Mouse (Mus musculus) neural tube, embryonic 15.5 days (tissue): ENCODE data around the gene Rab40c. TPM values are rescaled to one million over a fixed set of nuclear protein-coding genes. Genes with fewer than 3 reads are reported as not detected.

ENCODE experiments used
- ATAC-seq: fragments of 200-750 bp; cut with Nextera tagmentation; 2 replicates; pipeline ENCODE4 v1.8.0; 2017; ENCODE audit warnings: mild to moderate bottlenecking, moderate TSS enrichment, moderate library complexity; ENCODE audit not compliant: low FRiP score
- H3K27ac ChIP-seq: fragments of 300-500 bp; sonication (generic); replicated peaks from 2 replicates; pipeline ENCODE4 v1.5.1; 2015; ENCODE audit warnings: mild to moderate bottlenecking, inconsistent platforms
- H3K27me3 ChIP-seq: fragments of 300-500 bp; sonication (generic); replicated peaks from 2 replicates; pipeline ENCODE4 v1.6.1; 2015; ENCODE audit warnings: inconsistent platforms
- H3K36me3 ChIP-seq: fragments of 300-500 bp; sonication (generic); 2 replicates; pipeline ENCODE4 v1.6.1; 2015; ENCODE audit warnings: inconsistent platforms
- H3K4me1 ChIP-seq: fragments of 300-500 bp; sonication (generic); 2 replicates; pipeline ENCODE4 v1.6.1; 2015; ENCODE audit warnings: inconsistent platforms
- H3K4me2 ChIP-seq: fragments of 300-500 bp; sonication (generic); 2 replicates; pipeline ENCODE4 v1.6.1; 2015; ENCODE audit warnings: inconsistent platforms, mild to moderate bottlenecking, moderate library complexity
- H3K4me3 ChIP-seq: fragments of 300-500 bp; sonication (generic); replicated peaks from 2 replicates; pipeline ENCODE4 v1.5.1; 2015; ENCODE audit warnings: mild to moderate bottlenecking, inconsistent platforms
- H3K9ac ChIP-seq: fragments of 300-500 bp; sonication (generic); replicated peaks from 2 replicates; pipeline ENCODE4 v1.6.1; 2015; ENCODE audit warnings: mild to moderate bottlenecking, inconsistent platforms
- H3K9me3 ChIP-seq: fragments of 300-500 bp; sonication (generic); replicated peaks from 2 replicates; pipeline ENCODE4 v1.6.1; 2016; ENCODE audit warnings: inconsistent platforms
- WGBS: fragments of 180-500 bp; shearing (Covaris S2); methylation state at CpG from one replicate; pipeline ENCODE4 v1.1.7; 2015; ENCODE audit warnings: mixed read lengths; 5-methylcytosine and 5-hydroxymethylcytosine counted together
- polyA plus RNA-seq: library from polyadenylated mRNA; unstranded; fragments of >200 nt; fragmentation: Nextera tagmentation; extraction: Ambion mirVana; gene quantifications from 2 replicates; pipeline ENCODE4 v1.2.1, GENCODE M21; 2015

The Rab40c gene
- polyA plus RNA-seq, 1 experiment from 2014 or later, result 50.5 TPM

GRCm38 (mm10) chr17:25879750-25880149 is 39.8 kb downstream of the Rab40c start:
- H3K9me3 ChIP-seq, result no peaks in the 10 kb centered on the region
- H3K9ac ChIP-seq, result no peak overlapping the region
- WGBS, result 64% methylated on average over 8 of the region's 8 CpGs
- H3K27ac ChIP-seq, result no peak overlapping the region
- H3K4me2 ChIP-seq, result no peak overlapping the region
- H3K36me3 ChIP-seq, result peaks cover 42% of the 10 kb centered on the region
- no peak overlapping the region for H3K4me3 ChIP-seq
- ATAC-seq, result no peak
- no peaks in the 10 kb centered on the region for H3K27me3 ChIP-seq
- H3K4me1 ChIP-seq, result peaks cover 39% of the 10 kb centered on the region

GRCm38 (mm10) chr17:25879261-25879660 is 40.3 kb downstream of the Rab40c start:
- no peaks in the 10 kb centered on the region for H3K27me3 ChIP-seq
- no peak overlapping the region for H3K27ac ChIP-seq
- peaks cover 37% of the 10 kb centered on the region for H3K36me3 ChIP-seq
- ATAC-seq, result no peak
- no peak overlapping the region for H3K9ac ChIP-seq
- peaks cover 42% of the 10 kb centered on the region for H3K4me1 ChIP-seq
- H3K4me3 ChIP-seq, result no peak overlapping the region
- 48% methylated on average over 4 of the region's 4 CpGs for WGBS
- H3K9me3 ChIP-seq, result no peaks in the 10 kb centered on the region
- H3K4me2 ChIP-seq, result no peak overlapping the region

DNA sequence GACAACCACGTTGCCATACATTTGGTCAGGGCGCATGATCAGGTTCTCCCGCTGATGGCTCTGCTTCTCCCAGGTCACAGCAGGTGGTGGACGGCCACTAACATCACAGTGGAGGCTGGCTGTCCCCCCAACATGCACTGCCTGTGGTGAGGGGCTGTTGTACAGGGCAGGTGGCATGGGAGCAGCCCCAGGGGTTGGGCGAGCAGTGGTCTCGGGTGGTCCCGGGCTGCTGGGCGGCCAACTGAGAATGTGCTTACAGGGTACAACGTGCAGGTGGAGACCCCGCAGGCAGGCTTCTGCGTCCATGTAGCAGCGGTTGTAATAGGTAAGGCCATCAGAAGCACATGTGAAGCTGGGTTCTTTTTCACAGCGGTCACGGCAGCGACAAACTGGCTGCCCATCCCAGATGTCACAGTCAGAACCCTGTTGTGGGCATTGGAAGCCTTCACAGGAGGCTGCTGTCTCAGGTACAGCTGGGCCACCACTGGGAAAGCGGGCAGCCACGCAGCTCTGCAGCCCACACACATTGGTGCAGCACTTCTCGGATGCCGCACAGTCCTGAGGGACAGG is 40.8 kb downstream of the Rab40c start:
- ATAC-seq, result no peak
- no peaks in the 10 kb centered on the region for H3K9me3 ChIP-seq
- peaks cover 31% of the 10 kb centered on the region for H3K36me3 ChIP-seq
- no peak overlapping the region for H3K4me3 ChIP-seq
- H3K27me3 ChIP-seq, result no peaks in the 10 kb centered on the region
- H3K9ac ChIP-seq, result no peak overlapping the region
- no peak overlapping the region for H3K27ac ChIP-seq
- WGBS, result 86% methylated on average over 19 of the region's 19 CpGs
- peaks cover 47% of the 10 kb centered on the region for H3K4me1 ChIP-seq
- H3K4me2 ChIP-seq, result no peak overlapping the region

DNA sequence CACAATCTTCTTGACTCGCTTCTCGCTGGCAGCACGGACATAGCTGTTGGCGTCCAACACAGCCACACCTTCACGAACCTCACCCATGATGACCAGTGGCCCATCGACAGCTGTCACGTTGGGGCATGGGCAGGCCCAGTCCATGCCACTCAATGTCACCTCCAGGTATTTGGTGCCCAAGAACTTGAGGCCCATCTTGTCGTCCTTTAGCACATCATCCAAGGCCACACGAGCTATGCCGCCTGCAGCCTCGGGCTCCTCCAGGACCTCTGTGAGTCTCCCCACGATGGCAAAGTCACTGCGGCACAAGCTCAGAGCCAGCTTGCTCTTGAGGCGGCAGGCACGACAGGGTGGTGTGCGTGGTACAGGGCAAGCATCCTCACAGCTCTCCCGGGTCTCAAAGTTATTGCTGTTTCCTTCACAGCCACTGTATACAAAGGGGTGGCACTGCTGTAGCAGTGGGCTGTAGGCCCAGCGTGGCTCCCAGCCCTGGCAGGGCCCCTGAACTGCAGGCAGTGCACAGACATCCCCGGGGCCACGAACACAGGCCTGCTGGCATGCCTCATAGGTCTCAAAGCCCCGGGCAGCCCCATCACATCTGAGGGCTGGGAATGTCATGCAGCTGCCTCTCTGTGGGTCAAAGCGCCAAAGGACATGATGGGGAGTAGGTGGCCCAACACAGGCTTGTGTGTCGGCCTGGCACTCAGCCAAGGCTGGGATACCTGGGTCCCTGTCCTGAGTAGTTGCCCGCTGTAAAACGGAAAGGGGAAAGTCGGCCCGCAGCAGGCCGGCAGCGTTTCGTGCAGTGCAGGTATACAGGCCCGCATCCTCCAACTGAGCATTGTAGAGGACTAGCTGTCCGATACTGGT is 41.6 kb downstream of the Rab40c start:
- no peak overlapping the region for H3K4me2 ChIP-seq
- peaks cover 51% of the 10 kb centered on the region for H3K4me1 ChIP-seq
- peaks cover 24% of the 10 kb centered on the region for H3K36me3 ChIP-seq
- 94% methylated on average over 32 of the region's 32 CpGs for WGBS
- H3K4me3 ChIP-seq, result no peak overlapping the region
- no peak for ATAC-seq
- no peak overlapping the region for H3K27ac ChIP-seq
- no peak overlapping the region for H3K9ac ChIP-seq
- H3K27me3 ChIP-seq, result no peaks in the 10 kb centered on the region
- H3K9me3 ChIP-seq, result no peaks in the 10 kb centered on the region

DNA sequence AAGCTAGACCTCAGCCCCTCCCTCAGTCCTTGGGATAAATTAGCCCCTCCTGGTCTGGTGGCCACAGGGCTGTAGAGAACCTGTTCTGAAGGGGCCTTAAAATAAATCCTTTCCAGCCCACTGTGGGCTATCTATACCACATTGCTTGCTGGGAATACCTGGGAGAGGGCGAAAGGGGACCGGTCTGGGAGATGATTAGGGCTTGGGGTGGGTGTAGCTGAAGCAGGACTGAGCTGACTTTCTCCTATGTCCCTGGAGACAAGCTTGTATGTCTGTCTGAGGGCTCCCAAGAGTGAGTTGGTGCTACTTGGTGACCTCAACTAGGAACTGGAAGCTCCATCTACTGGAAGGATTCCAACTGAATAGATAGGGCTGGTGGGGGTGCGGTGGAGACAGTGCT is 42.5 kb downstream of the Rab40c start:
- 0 out of 2 replicates have a peak overlapping the region, but pooled peaks have one; percentile 80 for H3K4me3 ChIP-seq
- H3K4me1 ChIP-seq, result peaks cover 51% of the 10 kb centered on the region
- no peak overlapping the region for H3K9ac ChIP-seq
- no peak overlapping the region for H3K27ac ChIP-seq
- no peak for ATAC-seq
- 94% methylated on average over 3 of the region's 3 CpGs for WGBS
- no peaks in the 10 kb centered on the region for H3K9me3 ChIP-seq
- H3K36me3 ChIP-seq, result peaks cover 18% of the 10 kb centered on the region
- peak overlapping the region; percentile 75 for H3K4me2 ChIP-seq
- no peaks in the 10 kb centered on the region for H3K27me3 ChIP-seq

- WGBS, result 58% methylated on average over 10 of the region's 10 CpGs
- Histone ChIP-seq H3K9ac (peak overlapping the region; percentile 93), H3K4me3 (peak overlapping the region; percentile 80), H3K4me1 (peaks cover 51% of the 10 kb centered on the region), H3K27ac (0 out of 2 replicates have a peak overlapping the region, but pooled peaks have one; percentile 98), H3K9me3 (no peaks in the 10 kb centered on the region), H3K36me3 (peaks cover 18% of the 10 kb centered on the region), H3K27me3 (no peaks in the 10 kb centered on the region), H3K4me2 (peak overlapping the region; percentile 75)
- ATAC-seq, result no peak
Measured at GRCm38 (mm10) chr17:25876347-25876915, 43.1 kb downstream of the Rab40c start.

DNA sequence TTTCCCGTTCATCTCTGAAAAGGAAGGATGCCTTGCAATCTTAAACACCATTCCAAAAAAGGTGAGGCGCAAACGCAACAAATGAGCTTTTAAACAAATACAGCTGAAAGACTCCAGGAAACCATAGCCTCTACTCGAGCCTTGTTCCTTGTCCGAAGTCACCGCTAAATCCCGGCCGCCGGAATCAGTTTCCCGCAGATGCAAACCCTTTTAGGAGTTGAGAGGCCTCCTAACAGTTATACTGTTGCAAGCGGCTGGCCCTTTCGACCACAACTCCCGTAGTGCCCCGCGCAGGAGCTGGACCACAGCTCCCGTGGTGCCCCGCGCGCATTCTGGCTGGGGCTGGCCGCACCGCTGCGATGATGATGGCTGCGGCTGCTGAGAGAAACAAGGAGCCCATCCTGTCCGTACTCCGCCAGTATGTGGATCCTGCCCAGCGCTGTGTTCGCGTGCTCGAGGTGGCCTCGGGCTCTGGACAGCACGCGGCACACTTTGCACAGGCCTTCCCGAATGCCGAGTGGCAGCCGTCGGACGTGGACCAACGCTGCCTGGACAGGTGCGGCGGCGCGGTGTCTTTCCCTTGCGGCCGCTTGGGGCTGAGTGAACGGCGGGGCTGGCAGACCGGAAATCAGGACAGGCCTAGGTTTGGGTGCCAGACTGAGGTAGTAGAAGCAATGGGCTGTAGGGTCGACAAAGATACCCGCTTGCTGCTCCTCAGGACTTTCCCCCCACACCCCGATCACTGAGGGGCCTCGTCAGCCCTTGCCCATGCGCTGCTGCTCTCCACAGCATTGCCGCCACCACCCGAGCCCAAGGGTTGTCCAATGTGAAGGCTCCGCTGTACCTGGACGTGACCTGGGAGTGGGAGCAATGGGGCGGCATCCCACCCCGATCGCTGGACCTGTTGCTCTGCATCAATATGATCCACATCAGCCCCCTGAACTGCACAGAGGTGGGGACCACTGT is 44.1 kb downstream of the Rab40c start:
- Histone ChIP-seq H3K4me3 (peak overlapping the region; percentile 80), H3K36me3 (peaks cover 18% of the 10 kb centered on the region), H3K9me3 (no peaks in the 10 kb centered on the region), H3K9ac (peak overlapping the region; percentile 93), H3K27me3 (no peaks in the 10 kb centered on the region), H3K27ac (peak overlapping the region; percentile 98), H3K4me2 (peak overlapping the region; percentile 75), H3K4me1 (peaks cover 42% of the 10 kb centered on the region)
- under 1% methylated on average over 59 of the region's 59 CpGs for WGBS
- ATAC-seq, result peak; percentile 92

DNA sequence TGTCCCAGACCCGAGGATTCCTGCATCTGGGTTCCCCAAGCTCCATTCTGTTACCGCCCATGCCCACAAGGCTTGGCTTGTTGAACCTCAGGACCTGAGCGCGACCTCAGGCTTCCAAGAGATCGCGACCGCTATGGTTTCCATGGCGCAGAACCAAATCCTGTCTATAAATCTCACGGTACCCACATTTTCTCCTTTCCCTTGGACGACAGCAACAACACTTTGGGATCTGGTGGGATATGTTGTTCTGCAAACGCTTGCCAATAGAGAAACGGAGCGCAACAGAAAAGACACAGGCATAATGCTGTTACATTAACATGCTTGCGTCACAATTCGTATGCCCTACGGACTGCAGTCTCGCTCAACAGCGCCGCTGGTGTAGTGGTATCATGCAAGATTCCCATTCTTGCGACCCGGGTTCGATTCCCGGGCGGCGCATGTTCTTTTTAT is 44.8 kb downstream of the Rab40c start, which contains the start of gene Mettl26:
Mettl26 (plus strand) TSS at position 354 of the 450 bp plus-strand sequence.
- H3K4me1 ChIP-seq, result peaks cover 35% of the 10 kb centered on the region
- peak within 1 kb of the TSS; percentile 98 for H3K27ac ChIP-seq
- H3K36me3 ChIP-seq, result peaks cover 18% of the 10 kb centered on the region
- ATAC-seq, result peak; percentile 81
- no peaks in the 10 kb centered on the region for H3K9me3 ChIP-seq
- no peaks in the 10 kb centered on the region for H3K27me3 ChIP-seq
- peak within 1 kb of the TSS; percentile 75 for H3K4me2 ChIP-seq
- WGBS, result under 1% methylated on average over 25 of the region's 25 CpGs
- peak within 1 kb of the TSS; percentile 93 for H3K9ac ChIP-seq
- H3K4me3 ChIP-seq, result peak within 1 kb of the TSS; percentile 80

GRCm38 (mm10) chr17:25874148-25874720 is 45.3 kb downstream of the Rab40c start:
- Histone ChIP-seq H3K9me3 (no peaks in the 10 kb centered on the region), H3K9ac (peak overlapping the region; percentile 57), H3K4me2 (peak overlapping the region; percentile 75), H3K27me3 (no peaks in the 10 kb centered on the region), H3K36me3 (peaks cover 17% of the 10 kb centered on the region), H3K27ac (peak overlapping the region; percentile 98), H3K4me3 (peak overlapping the region; percentile 80), H3K4me1 (peaks cover 35% of the 10 kb centered on the region)
- no peak for ATAC-seq
- 5% methylated on average over 14 of the region's 14 CpGs for WGBS

- ATAC-seq, result no peak
- Histone ChIP-seq H3K4me3 (peak overlapping the region; percentile 80), H3K9me3 (no peaks in the 10 kb centered on the region), H3K27me3 (no peaks in the 10 kb centered on the region), H3K36me3 (peaks cover 11% of the 10 kb centered on the region), H3K27ac (peak overlapping the region; percentile 98), H3K4me1 (peaks cover 40% of the 10 kb centered on the region), H3K4me2 (peak overlapping the region; percentile 75), H3K9ac (peak overlapping the region; percentile 57)
- 78% methylated on average over 11 of the region's 11 CpGs for WGBS
Measured at GRCm38 (mm10) chr17:25873405-25874147, 46.0 kb downstream of the Rab40c start.
